Mouse (Mus musculus): ENCODE measurements at regions not wholly inside any gene's neighbourhood (a gene's known extent, or its start where the extent isn't known, plus 50 kb on each side); places are given as distances from the start of the nearest gene placed in this dataset.
A peak's percentile ranks its signal among the peaks of the same experiment; 100 is the strongest.

DNA sequence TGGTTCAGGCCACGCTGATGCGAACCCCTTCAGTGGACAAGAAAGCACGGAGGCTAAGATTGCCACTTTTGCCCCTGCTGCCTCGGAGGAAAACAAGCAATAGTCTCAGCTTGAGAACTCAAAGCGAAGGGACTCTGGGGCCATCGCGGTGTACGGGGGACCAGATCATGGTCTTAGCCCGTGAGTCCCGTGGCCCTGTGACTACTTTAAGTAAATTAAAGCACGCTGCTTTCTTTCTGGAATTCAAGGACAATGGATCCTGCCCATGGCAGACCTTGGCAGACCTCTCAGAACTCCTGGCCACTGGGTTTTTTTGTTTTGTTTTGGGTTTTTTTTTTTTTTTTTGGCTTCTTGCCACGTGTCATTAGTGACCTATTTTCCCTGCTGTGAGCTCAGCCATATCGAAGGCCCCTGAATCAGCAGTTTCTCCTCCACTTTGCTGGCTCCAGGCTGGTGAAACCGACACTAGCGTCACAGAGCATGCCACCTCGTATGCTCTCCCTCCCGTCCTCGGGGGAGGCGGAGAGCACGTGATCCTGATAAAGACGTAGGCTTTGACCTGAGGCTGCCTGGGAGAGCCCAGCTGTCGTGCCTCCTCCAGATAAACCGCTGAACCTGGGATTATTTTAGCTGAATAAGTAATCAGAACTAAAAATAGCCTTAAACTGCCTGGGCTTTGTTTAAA lies 174.6 kb downstream of the Cand1 start:
- ATAC-seq: peak; percentile 93
- H3K4me3 ChIP-seq (replicated peaks): no peak overlapping the region
- WGBS: 44% methylated on average over 23 of the region's 23 CpGs
- H3K9ac ChIP-seq: no peak overlapping the region
- H3K27ac ChIP-seq: no peak overlapping the region
- 0 out of 2 replicates have a peak overlapping the region, but pooled peaks have one; percentile 17 for H3K4me2 ChIP-seq (replicated peaks)
- no peaks in the 10 kb centered on the region for H3K9me3 ChIP-seq
- no peaks in the 10 kb centered on the region for H3K27me3 ChIP-seq (replicated peaks)
- 0 out of 2 replicates have a peak, but pooled peaks cover 2% of the 10 kb centered on the region for H3K4me1 ChIP-seq (replicated peaks)
- no peaks in the 10 kb centered on the region for H3K36me3 ChIP-seq

DNA sequence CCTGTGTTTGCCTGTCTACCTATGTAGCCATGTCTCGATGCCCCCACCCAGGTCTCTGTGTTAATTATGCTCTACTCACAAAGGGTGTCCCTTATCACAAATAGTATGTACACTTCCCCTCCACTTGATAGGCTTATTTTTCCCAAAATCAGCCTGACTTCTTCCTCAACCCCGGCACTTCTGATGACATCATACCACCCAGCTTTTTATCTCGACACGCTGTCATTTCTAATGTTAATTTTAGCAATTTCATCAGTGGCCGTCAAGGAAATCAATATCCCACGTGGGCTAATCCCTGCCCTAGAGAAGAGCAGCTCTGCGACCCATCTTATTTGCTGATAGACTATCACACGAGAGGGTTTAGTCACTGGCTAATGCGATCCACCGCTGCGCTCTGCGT lies 175.6 kb downstream of the Cand1 start:
- no peaks in the 10 kb centered on the region for H3K9me3 ChIP-seq
- WGBS: 82% methylated on average over 12 of the region's 12 CpGs
- H3K4me1 ChIP-seq (replicated peaks): 0 out of 2 replicates have a peak, but pooled peaks cover 2% of the 10 kb centered on the region
- H3K4me2 ChIP-seq (replicated peaks): no peak overlapping the region
- no peak for ATAC-seq
- H3K27me3 ChIP-seq (replicated peaks): no peaks in the 10 kb centered on the region
- no peak overlapping the region for H3K27ac ChIP-seq
- no peak overlapping the region for H3K4me3 ChIP-seq (replicated peaks)
- no peaks in the 10 kb centered on the region for H3K36me3 ChIP-seq
- H3K9ac ChIP-seq: no peak overlapping the region

DNA sequence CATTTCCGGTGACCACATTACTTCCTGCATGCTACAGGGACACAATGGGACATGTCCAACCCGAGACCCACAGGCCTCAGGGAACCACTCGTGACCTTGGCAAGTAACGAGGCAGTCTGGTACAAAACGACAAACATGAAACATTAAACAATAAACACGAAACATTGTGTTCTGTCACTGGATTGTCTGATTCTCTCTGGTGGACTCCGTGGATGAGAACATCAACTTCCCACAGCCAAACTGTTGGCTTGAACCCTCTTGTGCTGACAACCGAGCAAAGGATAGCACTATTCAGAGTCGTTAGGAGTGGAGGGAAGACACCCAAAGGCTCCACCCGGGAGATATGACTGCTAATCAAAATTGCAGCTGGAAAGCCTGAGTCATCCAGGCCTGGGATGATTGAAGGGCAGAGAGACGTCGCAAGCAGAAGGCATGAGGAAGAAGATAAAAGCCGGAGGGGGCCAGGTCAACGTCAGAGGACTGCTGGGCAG lies 176.6 kb downstream of the Cand1 start:
- H3K27ac ChIP-seq: no peak overlapping the region
- H3K4me1 ChIP-seq (replicated peaks): 0 out of 2 replicates have a peak, but pooled peaks cover 2% of the 10 kb centered on the region
- ATAC-seq: peak; percentile 36; the same call in 1 of the 2 replicates
- H3K9ac ChIP-seq: no peak overlapping the region
- no peaks in the 10 kb centered on the region for H3K36me3 ChIP-seq
- H3K9me3 ChIP-seq: no peaks in the 10 kb centered on the region
- 69% methylated on average over 14 of the region's 14 CpGs for WGBS
- no peaks in the 10 kb centered on the region for H3K27me3 ChIP-seq (replicated peaks)
- H3K4me2 ChIP-seq (replicated peaks): no peak overlapping the region
- H3K4me3 ChIP-seq (replicated peaks): no peak overlapping the region

DNA sequence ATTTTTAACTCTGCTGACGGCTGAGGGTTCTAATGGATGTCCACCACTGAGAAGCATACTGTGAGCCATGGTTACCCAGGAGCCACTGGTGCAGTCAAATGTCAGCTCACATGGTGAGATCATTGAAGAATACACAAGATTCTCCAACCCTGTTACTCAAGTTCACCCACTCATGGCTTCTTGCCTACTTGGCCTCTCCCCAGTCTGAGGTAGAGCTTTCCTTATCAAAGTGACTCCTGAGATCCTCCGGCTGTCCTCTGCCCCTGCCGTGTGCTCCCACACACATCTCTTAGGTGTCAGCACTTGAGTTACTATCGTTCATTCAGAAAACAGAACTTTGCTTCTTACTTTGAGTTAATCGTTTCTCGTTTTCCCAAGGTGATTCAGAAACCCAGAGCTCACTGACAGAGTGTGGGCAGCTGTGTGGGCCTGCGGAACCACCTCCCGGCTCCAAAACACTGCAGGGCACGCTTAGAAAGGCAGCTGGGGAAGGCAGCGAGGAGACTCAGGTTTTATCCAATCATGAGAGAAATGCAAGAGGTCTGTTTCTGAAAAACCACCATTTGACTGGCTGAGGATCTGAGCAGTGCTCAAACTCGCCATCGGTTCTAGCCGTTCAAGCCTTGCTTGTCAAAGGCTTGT lies 177.8 kb downstream of the Cand1 start:
- no peak overlapping the region for H3K9ac ChIP-seq
- H3K36me3 ChIP-seq: no peaks in the 10 kb centered on the region
- H3K4me1 ChIP-seq (replicated peaks): 0 out of 2 replicates have a peak, but pooled peaks cover 2% of the 10 kb centered on the region
- H3K4me2 ChIP-seq (replicated peaks): no peak overlapping the region
- no peak for ATAC-seq
- 86% methylated on average over 13 of the region's 13 CpGs for WGBS
- H3K9me3 ChIP-seq: no peaks in the 10 kb centered on the region
- H3K27me3 ChIP-seq (replicated peaks): no peaks in the 10 kb centered on the region
- no peak overlapping the region for H3K27ac ChIP-seq
- no peak overlapping the region for H3K4me3 ChIP-seq (replicated peaks)

DNA sequence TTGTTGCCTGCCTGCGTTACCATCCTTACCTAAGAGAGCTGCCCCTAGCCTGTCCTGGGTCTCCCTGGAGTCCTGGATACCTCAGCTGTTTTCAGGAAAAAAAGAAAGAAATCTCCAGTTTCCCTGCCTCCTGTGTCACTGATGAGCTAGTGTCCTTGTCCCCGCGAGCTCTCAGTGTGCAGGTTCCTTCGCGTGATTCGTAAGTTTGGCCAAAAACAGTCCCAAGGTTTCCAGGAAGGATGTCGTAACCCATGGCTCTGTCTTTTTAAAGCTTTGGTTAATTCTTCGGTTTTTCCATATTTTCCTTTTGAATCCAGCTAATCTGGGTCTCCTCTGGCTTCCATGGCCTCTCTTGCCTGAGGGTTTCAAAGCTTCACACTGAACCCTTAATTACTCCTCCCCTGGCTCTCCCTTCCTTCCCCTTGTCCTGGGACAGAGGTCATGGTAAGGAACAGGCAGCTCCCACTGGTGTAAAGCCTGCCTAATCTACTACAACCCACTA lies 178.5 kb downstream of the Cand1 start:
- Histone ChIP-seq H3K4me1 (replicated peaks) (0 out of 2 replicates have a peak, but pooled peaks cover 2% of the 10 kb centered on the region), H3K4me2 (replicated peaks) (no peak overlapping the region), H3K27me3 (replicated peaks) (no peaks in the 10 kb centered on the region), H3K36me3 (no peaks in the 10 kb centered on the region), H3K27ac (no peak overlapping the region), H3K9ac (no peak overlapping the region), H3K4me3 (replicated peaks) (no peak overlapping the region), H3K9me3 (no peaks in the 10 kb centered on the region)
- WGBS: 88% methylated on average over 8 of the region's 8 CpGs
- no peak for ATAC-seq

DNA sequence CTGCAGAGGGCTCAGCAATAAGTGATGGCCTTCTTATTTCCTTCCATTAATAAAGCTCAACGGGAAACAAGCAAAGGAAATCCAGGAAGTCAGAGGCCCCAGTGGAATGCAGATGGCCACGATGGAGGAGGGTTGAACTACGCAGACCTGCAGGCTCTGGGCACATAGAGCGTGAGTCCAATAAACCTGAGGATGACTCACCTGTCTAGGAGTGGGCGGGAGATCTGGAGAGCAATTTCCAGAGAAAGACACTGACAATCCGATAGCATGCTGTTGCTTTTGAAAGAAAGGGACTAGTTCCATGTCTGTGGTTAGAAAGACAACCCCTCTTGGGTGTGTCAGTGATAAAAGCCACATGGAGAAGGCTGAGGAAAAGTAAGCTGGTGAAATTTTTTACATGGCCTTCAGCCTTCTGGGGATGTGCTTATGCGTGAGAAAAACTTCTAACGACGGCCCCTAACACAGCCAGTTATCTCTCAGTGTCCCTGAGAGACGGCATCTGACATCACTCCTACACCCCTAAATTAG lies 181.3 kb downstream of the Cand1 start:
- no peaks in the 10 kb centered on the region for H3K27me3 ChIP-seq (replicated peaks)
- H3K9ac ChIP-seq: no peak overlapping the region
- H3K4me1 ChIP-seq (replicated peaks): 0 out of 2 replicates have a peak, but pooled peaks cover 4% of the 10 kb centered on the region
- peak; percentile 83 for ATAC-seq
- H3K27ac ChIP-seq: no peak overlapping the region
- H3K4me3 ChIP-seq (replicated peaks): no peak overlapping the region
- 58% methylated on average over 10 of the region's 10 CpGs for whole genome bisulfite sequencing
- no peaks in the 10 kb centered on the region for H3K9me3 ChIP-seq
- H3K4me2 ChIP-seq (replicated peaks): no peak overlapping the region
- H3K36me3 ChIP-seq: no peaks in the 10 kb centered on the region

DNA sequence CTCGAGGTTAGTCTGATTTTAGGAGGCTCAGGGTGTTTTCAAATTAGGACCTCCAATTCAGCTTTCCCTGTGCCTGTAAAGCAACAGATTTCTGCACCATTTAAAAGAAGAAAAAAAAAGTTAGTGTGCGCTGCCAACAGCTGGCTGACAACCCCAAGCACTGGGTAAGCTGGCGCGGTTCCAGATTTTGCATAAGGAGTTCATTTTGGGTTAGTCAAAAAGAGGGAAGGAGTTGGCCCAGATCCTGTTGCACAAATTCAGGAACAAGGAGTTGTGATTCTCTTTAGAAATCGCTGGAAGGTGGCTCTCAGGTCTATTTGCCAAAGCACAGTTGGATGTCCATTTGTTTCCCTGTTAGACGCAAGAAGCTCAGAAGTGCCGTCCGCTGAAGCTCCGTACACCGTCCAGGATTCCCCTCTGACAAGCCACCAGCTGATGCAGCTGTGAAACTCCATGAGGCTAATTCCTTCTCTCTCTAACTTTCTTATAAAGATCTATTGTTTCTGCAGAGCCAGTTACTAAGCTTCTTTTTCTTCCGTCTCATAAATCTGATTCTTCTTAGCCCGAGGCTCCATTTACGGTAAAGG lies 184.6 kb downstream of the Cand1 start:
- Histone ChIP-seq H3K4me2 (replicated peaks) (no peak overlapping the region), H3K36me3 (no peaks in the 10 kb centered on the region), H3K9me3 (no peaks in the 10 kb centered on the region), H3K27ac (no peak overlapping the region), H3K4me1 (replicated peaks) (peaks cover 4% of the 10 kb centered on the region; the same call in 1 of the 2 replicates), H3K4me3 (replicated peaks) (no peak overlapping the region), H3K27me3 (replicated peaks) (no peaks in the 10 kb centered on the region), H3K9ac (no peak overlapping the region)
- 54% methylated on average over 13 of the region's 13 CpGs for WGBS
- no peak for ATAC-seq

DNA sequence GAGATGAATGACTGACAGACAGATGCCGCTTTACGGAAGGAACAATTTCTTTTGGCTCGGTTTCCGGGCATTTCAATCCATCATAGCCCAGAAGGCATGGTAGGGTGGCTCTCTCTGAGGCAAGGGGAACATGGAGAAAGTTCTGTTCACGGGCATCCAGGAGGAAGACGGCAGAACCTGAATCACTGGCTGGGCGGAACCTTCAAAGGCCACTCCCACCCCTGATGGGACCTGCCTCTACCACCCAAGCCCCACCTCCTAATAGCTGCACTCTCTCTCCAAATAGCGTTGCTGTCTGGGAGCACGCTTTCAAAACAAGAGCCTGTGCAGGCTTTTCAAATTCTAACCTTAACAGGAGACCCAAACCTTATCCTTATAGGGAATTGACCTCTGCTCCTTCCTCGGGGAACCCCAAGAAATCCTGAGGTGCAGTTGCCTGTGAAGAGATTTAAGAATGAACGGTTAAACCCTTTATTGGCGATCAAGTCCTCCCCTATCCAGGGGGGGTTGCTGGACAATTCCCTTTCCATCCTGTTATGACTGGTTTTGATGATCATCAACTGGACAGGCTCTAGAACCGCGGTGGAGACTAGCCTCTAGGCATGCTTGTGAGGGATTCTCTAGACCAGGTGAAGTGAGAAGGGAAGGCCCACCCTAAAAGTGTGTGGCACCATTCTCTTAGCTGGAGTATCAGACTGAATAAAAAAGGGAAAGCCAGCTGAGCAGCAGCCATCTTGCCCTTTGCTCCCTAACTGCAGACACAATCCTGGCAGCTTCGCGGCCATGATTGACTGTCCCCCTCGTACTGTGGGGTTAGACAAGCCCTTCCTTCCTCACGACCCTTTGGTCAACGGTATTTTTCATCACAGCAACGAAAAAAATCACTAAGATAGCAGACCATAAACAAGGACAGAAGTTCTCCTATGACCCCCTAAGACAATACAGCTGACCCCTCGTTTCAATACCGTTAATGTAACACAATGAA lies 184.5 kb upstream of the Dyrk2 start:
- Histone ChIP-seq H3K9me3 (no peaks in the 10 kb centered on the region), H3K4me2 (replicated peaks) (no peak overlapping the region), H3K27me3 (replicated peaks) (no peaks in the 10 kb centered on the region), H3K27ac (no peak overlapping the region), H3K36me3 (no peaks in the 10 kb centered on the region), H3K4me1 (replicated peaks) (peaks cover 4% of the 10 kb centered on the region; the same call in 1 of the 2 replicates), H3K4me3 (replicated peaks) (no peak overlapping the region), H3K9ac (no peak overlapping the region)
- WGBS: 81% methylated on average over 22 of the region's 22 CpGs
- ATAC-seq: no peak

DNA sequence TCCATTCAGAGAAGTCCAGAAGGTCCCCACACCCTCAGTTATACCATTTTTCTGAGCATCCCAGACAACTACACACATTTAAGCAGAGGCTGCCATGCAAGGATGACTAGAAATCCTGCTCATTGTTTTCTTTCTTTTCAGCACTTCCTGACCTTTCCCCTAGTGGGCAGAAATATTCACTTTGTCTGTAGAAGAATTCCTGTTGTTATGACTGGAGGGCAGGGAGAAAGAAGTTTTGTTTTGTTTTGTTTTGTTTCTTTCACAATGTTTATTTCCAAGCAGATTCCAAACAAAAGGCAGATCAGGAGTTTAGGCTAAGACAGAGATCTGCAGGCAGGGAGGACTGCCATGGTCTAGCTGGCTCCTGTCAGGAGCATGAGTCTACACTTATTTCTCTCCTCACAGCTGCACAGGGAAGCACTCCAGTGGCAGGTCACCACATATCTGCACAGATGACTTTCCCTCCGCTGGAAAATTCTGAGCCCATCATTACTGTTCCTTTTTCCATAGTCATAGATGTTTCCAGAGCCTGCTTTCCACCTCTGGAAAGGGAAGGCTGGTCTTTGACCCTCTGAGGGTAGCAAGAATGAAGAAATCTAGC lies 182.5 kb upstream of the Dyrk2 start:
- ATAC-seq: no peak
- 62% methylated on average over 1 of the region's 1 CpGs for WGBS

DNA sequence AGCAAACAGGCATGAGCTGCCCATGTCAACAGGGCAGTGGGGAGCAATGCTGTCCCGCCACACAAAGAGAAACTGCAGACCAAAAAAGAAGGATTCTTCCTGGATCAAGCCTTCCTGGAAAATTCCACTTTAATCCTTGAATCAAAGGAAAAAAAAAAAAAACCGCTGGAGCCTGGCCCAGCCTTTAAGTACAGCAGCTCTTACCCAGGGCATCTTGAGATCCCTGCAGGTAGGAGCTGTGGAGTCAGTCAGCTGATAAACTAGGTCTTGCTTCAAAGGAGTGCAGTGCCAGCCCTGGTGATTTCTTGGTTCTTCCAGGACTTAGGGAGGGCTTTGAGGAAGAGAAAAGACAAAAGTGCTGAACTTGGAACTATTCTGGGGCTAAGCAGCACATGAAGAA lies 181.6 kb upstream of the Dyrk2 start:
- 65% methylated on average over 2 of the region's 2 CpGs for WGBS
- no peak for ATAC-seq
- Histone ChIP-seq H3K9ac (no peak overlapping the region), H3K4me3 (replicated peaks) (no peak overlapping the region), H3K27ac (no peak overlapping the region), H3K4me1 (replicated peaks) (peaks cover 4% of the 10 kb centered on the region; the same call in 1 of the 2 replicates), H3K27me3 (replicated peaks) (no peaks in the 10 kb centered on the region), H3K9me3 (no peaks in the 10 kb centered on the region), H3K4me2 (replicated peaks) (no peak overlapping the region), H3K36me3 (no peaks in the 10 kb centered on the region)

More for the DNA sequence above, 182.5 kb upstream of the Dyrk2 start:
- H3K4me1 ChIP-seq (replicated peaks): peaks cover 4% of the 10 kb centered on the region; the same call in 1 of the 2 replicates
- no peaks in the 10 kb centered on the region for H3K36me3 ChIP-seq
- H3K4me2 ChIP-seq (replicated peaks): no peak overlapping the region
- H3K4me3 ChIP-seq (replicated peaks): no peak overlapping the region
- H3K9ac ChIP-seq: no peak overlapping the region
- H3K27ac ChIP-seq: no peak overlapping the region
- H3K9me3 ChIP-seq: no peaks in the 10 kb centered on the region
- no peaks in the 10 kb centered on the region for H3K27me3 ChIP-seq (replicated peaks)

DNA sequence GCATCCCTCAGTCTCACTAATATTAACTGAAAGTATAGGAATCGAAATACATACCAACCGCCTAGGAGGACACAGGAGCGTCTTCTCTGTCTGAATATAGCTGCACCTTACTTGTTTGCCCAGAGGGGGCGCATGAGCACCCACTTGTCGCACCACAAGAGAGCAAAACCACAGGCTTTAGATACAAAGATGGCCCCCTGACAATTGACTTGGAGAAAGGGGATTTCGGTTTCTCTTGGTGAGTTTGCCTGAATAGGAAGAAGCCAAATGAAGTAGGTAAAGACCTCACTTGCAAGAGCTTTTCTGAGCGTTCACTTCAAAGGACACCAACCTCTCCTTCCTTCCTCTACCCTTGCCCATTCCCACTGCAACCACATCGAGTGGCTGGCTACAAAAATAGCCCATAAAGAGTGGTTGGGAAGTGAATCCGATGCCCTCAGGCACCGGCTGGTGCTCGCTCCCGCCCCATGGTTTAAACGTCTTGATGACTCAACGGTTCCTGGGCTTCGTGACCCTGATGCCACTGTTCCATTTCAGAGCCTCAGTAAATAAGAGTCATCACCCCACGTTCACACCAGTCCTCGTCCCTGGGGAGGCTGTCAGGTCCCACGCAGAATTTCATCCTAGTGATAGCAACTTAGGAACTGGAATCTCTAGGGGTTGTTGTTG lies 180.1 kb upstream of the Dyrk2 start:
- H3K4me2 ChIP-seq (replicated peaks): no peak overlapping the region
- H3K27ac ChIP-seq: no peak overlapping the region
- H3K9ac ChIP-seq: no peak overlapping the region
- no peak for ATAC-seq
- peaks cover 4% of the 10 kb centered on the region; the same call in 1 of the 2 replicates for H3K4me1 ChIP-seq (replicated peaks)
- no peaks in the 10 kb centered on the region for H3K36me3 ChIP-seq
- WGBS: 82% methylated on average over 18 of the region's 18 CpGs
- no peak overlapping the region for H3K4me3 ChIP-seq (replicated peaks)
- no peaks in the 10 kb centered on the region for H3K27me3 ChIP-seq (replicated peaks)
- H3K9me3 ChIP-seq: no peaks in the 10 kb centered on the region
